Mouse (Mus musculus): Measurements from ENCODE around the gene Eif4g1.

Eif4g1 gene

GRCm38 (mm10) chr16:20706407-20707055 is 38.4 kb downstream of the Eif4g1 start:
- no peak for DNase-seq

GRCm38 (mm10) chr16:20708220-20708938 is 40.3 kb downstream of the Eif4g1 start:
- no peak for DNase-seq

- peak; percentile 90 for DNase-seq
Measured at GRCm38 (mm10) chr16:20708939-20709734, 41.0 kb downstream of the Eif4g1 start.

GRCm38 (mm10) chr16:20710370-20710769 is 42.3 kb downstream of the Eif4g1 start:
- no peak for DNase-seq

GRCm38 (mm10) chr16:20710810-20711209 is 42.7 kb downstream of the Eif4g1 start:
- DNase-seq = no peak

- no peak for DNase-seq
Measured at GRCm38 (mm10) chr16:20712190-20712589, 44.1 kb downstream of the Eif4g1 start.

GRCm38 (mm10) chr16:20712889-20713288 is 44.8 kb downstream of the Eif4g1 start:
- DNase-seq = no peak

- DNase-seq = no peak
Measured at GRCm38 (mm10) chr16:20714307-20715080, 46.4 kb downstream of the Eif4g1 start.

- no peak for DNase-seq
Measured at GRCm38 (mm10) chr16:20715161-20715560, 47.0 kb downstream of the Eif4g1 start.

GRCm38 (mm10) chr16:20715566-20715965 is 47.5 kb downstream of the Eif4g1 start:
- no peak for DNase-seq

- peak; percentile 82 for DNase-seq
Measured at GRCm38 (mm10) chr16:20715976-20716840, 48.1 kb downstream of the Eif4g1 start.

GRCm38 (mm10) chr16:20716841-20717180 is 48.7 kb downstream of the Eif4g1 start:
- no peak for DNase-seq

- DNase-seq = peak; percentile 98
Measured at GRCm38 (mm10) chr16:20717181-20717977, 49.3 kb downstream of the Eif4g1 start, which contains the start of the genes Polr2h and Clcn2. Gene Polr2h (plus strand): TSS chr16:20717665. Gene Clcn2 (minus strand): TSS chr16:20717746.

- DNase-seq = no peak
Measured at GRCm38 (mm10) chr16:20717978-20718670, 50.0 kb downstream of the Eif4g1 start.

GRCm38 (mm10) chr16:20721808-20722207 is 53.7 kb downstream of the Eif4g1 start:
- DNase-seq = no peak

GRCm38 (mm10) chr16:20722736-20723135 is 54.6 kb downstream of the Eif4g1 start:
- DNase-seq = no peak

GRCm38 (mm10) chr16:20723247-20723646 is 55.1 kb downstream of the Eif4g1 start:
- DNase-seq = no peak

- peak; percentile 63 for DNase-seq
Measured at GRCm38 (mm10) chr16:20724338-20724748, 56.2 kb downstream of the Eif4g1 start.

GRCm38 (mm10) chr16:20725321-20725720 is 57.2 kb downstream of the Eif4g1 start:
- no peak for DNase-seq

- DNase-seq = no peak
Measured at GRCm38 (mm10) chr16:20725750-20726149, 57.6 kb downstream of the Eif4g1 start.
